Mouse (Mus musculus) lung, embryonic 15.5 days (tissue): Measurements from ENCODE around the gene Ldb1. TPM values are rescaled to one million over a fixed set of nuclear protein-coding genes. Genes with fewer than 3 reads are reported as not detected.

Experiments used
- ATAC-seq: fragments of 200-750 bp; cut with Nextera tagmentation; 2 replicates; pipeline ENCODE4 v1.8.0; 2017; ENCODE audit warnings: moderate number of reproducible peaks, borderline replicate concordance; ENCODE audit not compliant: low FRiP score, low TSS enrichment; ENCODE audit errors: extremely low read depth
- H3K27ac ChIP-seq: fragments of 300-500 bp; sonication (generic); 2 replicates; pipeline ENCODE4 v1.5.1; 2015; ENCODE audit warnings: moderate library complexity, mild to moderate bottlenecking, inconsistent platforms
- H3K27me3 ChIP-seq: fragments of 300-500 bp; sonication (generic); 2 replicates; pipeline ENCODE4 v1.6.1; 2015; ENCODE audit warnings: inconsistent platforms
- H3K36me3 ChIP-seq: fragments of 300-500 bp; sonication (generic); 2 replicates; pipeline ENCODE4 v1.6.1; 2015; ENCODE audit warnings: inconsistent platforms
- H3K4me1 ChIP-seq: fragments of 300-500 bp; sonication (generic); 2 replicates; pipeline ENCODE4 v1.6.1; 2015; ENCODE audit warnings: inconsistent platforms
- H3K4me2 ChIP-seq: fragments of 300-500 bp; sonication (generic); 2 replicates; pipeline ENCODE4 v1.6.1; 2015; ENCODE audit warnings: inconsistent platforms, mild to moderate bottlenecking, moderate library complexity
- H3K4me3 ChIP-seq: fragments of 300-500 bp; sonication (generic); 2 replicates; pipeline ENCODE4 v1.5.1; 2015; ENCODE audit warnings: mild to moderate bottlenecking, inconsistent platforms
- H3K9ac ChIP-seq: fragments of 300-500 bp; sonication (generic); 2 replicates; pipeline ENCODE4 v1.6.1; 2015; ENCODE audit warnings: inconsistent platforms
- H3K9me3 ChIP-seq: fragments of 300-500 bp; sonication (generic); 2 replicates; pipeline ENCODE4 v1.6.1; 2016; ENCODE audit warnings: inconsistent platforms
- WGBS: fragments of 180-500 bp; shearing (Covaris S2); methylation state at CpG from one replicate; pipeline ENCODE4 v1.1.7; 2015; 5-methylcytosine and 5-hydroxymethylcytosine counted together
- polyA plus RNA-seq: library from polyadenylated mRNA; unstranded; fragments of >200 nt; fragmentation: Nextera tagmentation; extraction: Ambion mirVana; gene quantifications from 2 replicates; pipeline ENCODE4 v1.2.1, GENCODE M21; 2015

Ldb1 gene
- polyA plus RNA-seq, 1 experiment from 2014 or later: 99.7 TPM

DNA sequence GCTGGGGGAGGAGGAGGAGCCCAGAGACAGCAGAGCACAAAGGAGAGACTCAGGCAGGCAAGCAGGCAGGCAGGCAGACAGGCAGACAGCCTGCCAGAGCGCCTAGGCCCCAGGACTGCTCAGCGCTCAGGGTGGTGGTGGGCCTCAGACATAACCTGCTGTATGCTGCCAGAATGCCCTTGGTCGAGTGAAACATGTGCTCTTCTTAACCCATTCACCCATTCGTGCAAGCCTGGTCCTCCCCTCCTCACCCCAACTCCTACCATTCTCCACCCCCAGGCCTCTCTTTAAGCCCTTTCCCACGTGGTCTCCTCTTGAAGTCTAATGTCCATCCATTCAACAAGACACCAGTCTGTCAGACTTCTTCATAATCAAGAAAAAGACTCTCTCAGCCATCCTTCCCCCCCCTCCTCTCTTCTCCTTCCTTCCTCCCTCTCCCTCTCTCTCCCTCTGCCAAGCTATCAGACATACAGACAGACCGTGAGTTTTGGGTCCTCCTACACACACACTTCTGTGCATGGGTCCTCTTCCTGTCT lies 2.5 kb downstream of the Ldb1 start:
- Histone ChIP-seq H3K4me1 (peaks cover 71% of the 10 kb centered on the region), H3K4me2 (peak overlapping the region; percentile 85), H3K36me3 (no peaks in the 10 kb centered on the region), H3K27ac (peak overlapping the region; percentile 99), H3K9ac (peak overlapping the region; percentile 99), H3K27me3 (no peaks in the 10 kb centered on the region), H3K4me3 (peak overlapping the region; percentile 95), H3K9me3 (no peaks in the 10 kb centered on the region)
- WGBS: under 1% methylated on average over 6 of the region's 6 CpGs
- no peak for ATAC-seq

- H3K27me3 ChIP-seq: no peaks in the 10 kb centered on the region
- H3K27ac ChIP-seq: peak overlapping the region; percentile 99
- 0% methylated on average over 12 of the region's 14 CpGs for WGBS
- peak; percentile 24 for ATAC-seq
- H3K4me2 ChIP-seq: peak overlapping the region; percentile 85
- peak overlapping the region; percentile 99 for H3K9ac ChIP-seq
- peaks cover 74% of the 10 kb centered on the region for H3K4me1 ChIP-seq
- H3K9me3 ChIP-seq: no peaks in the 10 kb centered on the region
- no peaks in the 10 kb centered on the region for H3K36me3 ChIP-seq
- H3K4me3 ChIP-seq: peak overlapping the region; percentile 95
Measured at GRCm38 (mm10) chr19:46041933-46042475, 3.0 kb downstream of the Ldb1 start.

GRCm38 (mm10) chr19:46041299-46041932 lies 3.6 kb downstream of the Ldb1 start:
- H3K4me2 ChIP-seq: peak overlapping the region; percentile 85
- H3K27ac ChIP-seq: peak overlapping the region; percentile 99
- WGBS: 8% methylated on average over 7 of the region's 7 CpGs
- peak overlapping the region; percentile 95 for H3K4me3 ChIP-seq
- H3K9ac ChIP-seq: peak overlapping the region; percentile 99
- no peaks in the 10 kb centered on the region for H3K9me3 ChIP-seq
- no peaks in the 10 kb centered on the region for H3K27me3 ChIP-seq
- H3K36me3 ChIP-seq: peaks cover 4% of the 10 kb centered on the region
- ATAC-seq: no peak
- H3K4me1 ChIP-seq: peaks cover 74% of the 10 kb centered on the region

GRCm38 (mm10) chr19:46040149-46040902 lies 4.7 kb downstream of the Ldb1 start:
- Histone ChIP-seq H3K27me3 (no peaks in the 10 kb centered on the region), H3K27ac (peak overlapping the region; percentile 99), H3K4me1 (peaks cover 67% of the 10 kb centered on the region), H3K36me3 (peaks cover 15% of the 10 kb centered on the region), H3K9me3 (no peaks in the 10 kb centered on the region), H3K4me2 (peak overlapping the region; percentile 85), H3K4me3 (peak overlapping the region; percentile 76), H3K9ac (peak overlapping the region; percentile 89)
- ATAC-seq: no peak
- 31% methylated on average over 14 of the region's 14 CpGs for WGBS

- Histone ChIP-seq H3K36me3 (peaks cover 24% of the 10 kb centered on the region), H3K9ac (peak overlapping the region; percentile 89), H3K4me2 (peak overlapping the region; percentile 85), H3K9me3 (no peaks in the 10 kb centered on the region), H3K27me3 (no peaks in the 10 kb centered on the region), H3K4me3 (peak overlapping the region; percentile 76), H3K4me1 (peaks cover 67% of the 10 kb centered on the region), H3K27ac (peak overlapping the region; percentile 99)
- WGBS: 1% methylated on average over 23 of the region's 30 CpGs
- peak; percentile 81 for ATAC-seq
Measured at GRCm38 (mm10) chr19:46039478-46039877, 5.5 kb downstream of the Ldb1 start.

- Histone ChIP-seq H3K4me3 (peak overlapping the region; percentile 76), H3K4me1 (peaks cover 62% of the 10 kb centered on the region), H3K4me2 (peak overlapping the region; percentile 85), H3K27ac (peak overlapping the region; percentile 99), H3K9ac (peak overlapping the region; percentile 89), H3K9me3 (no peaks in the 10 kb centered on the region), H3K36me3 (peaks cover 30% of the 10 kb centered on the region), H3K27me3 (no peaks in the 10 kb centered on the region)
- WGBS: 2% methylated on average over 17 of the region's 17 CpGs
- peak; percentile 20; the same call in 1 of the 2 replicates for ATAC-seq
Measured at GRCm38 (mm10) chr19:46038851-46039260, 6.2 kb downstream of the Ldb1 start.

DNA sequence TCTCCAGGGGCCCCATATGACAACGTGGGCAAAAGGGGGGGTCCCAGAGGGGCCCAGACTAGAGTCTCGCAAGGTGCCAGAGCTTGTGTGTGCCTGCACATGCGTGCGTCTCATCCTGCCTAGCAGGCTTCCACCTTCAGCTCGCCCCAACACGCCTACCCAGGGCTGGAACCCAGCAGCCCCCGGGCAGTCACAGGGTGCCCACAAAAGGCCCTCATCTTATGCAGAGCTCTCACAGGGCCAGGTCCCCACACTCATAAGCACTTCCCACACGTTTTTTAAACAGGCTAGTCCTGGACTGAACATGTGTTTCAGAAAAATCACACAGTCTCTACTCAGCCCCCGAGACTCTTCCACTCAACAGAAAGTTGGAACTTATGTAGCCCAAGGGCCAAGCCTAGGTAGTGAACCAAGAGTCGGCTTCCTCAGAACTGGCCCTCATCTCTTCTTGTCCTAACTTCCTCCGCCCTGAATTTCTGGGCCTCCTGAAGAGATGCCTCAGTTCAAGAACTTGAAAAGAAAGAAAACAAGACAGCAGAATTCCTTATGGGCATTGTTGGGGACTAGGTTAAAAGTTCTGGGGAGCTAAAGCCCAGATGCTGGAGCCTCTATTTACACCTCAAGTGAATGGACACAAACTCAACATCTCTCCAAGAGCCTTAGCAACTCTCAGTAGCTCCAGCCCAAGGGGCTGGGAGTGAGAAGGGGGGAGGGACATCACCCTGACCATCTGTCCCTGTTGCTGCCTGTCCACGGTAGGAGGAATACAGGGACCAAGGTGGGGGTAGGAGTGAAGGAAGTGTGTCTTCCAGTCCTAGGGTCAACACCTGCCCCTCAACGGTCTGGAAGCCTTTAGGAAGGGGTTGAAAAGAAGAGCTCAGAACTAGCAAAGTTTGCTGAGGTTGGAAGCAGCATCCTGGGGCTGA lies 6.8 kb downstream of the Ldb1 start:
- Histone ChIP-seq H3K27me3 (no peaks in the 10 kb centered on the region), H3K9me3 (no peaks in the 10 kb centered on the region), H3K4me3 (peak overlapping the region; percentile 76), H3K27ac (peak overlapping the region; percentile 99), H3K4me1 (peaks cover 56% of the 10 kb centered on the region), H3K9ac (peak overlapping the region; percentile 89), H3K4me2 (peak overlapping the region; percentile 85), H3K36me3 (peaks cover 36% of the 10 kb centered on the region)
- ATAC-seq: no peak
- WGBS: 1% methylated on average over 13 of the region's 13 CpGs

- peak overlapping the region; percentile 76 for H3K4me3 ChIP-seq
- H3K4me2 ChIP-seq: peak overlapping the region; percentile 85
- no peak for ATAC-seq
- peak overlapping the region; percentile 89 for H3K9ac ChIP-seq
- WGBS: 5% methylated on average over 6 of the region's 6 CpGs
- H3K9me3 ChIP-seq: no peaks in the 10 kb centered on the region
- H3K27me3 ChIP-seq: no peaks in the 10 kb centered on the region
- peaks cover 44% of the 10 kb centered on the region for H3K36me3 ChIP-seq
- H3K4me1 ChIP-seq: peaks cover 48% of the 10 kb centered on the region
- peak overlapping the region; percentile 99 for H3K27ac ChIP-seq
Measured at GRCm38 (mm10) chr19:46037243-46037924, 7.6 kb downstream of the Ldb1 start.

GRCm38 (mm10) chr19:46036477-46037242 lies 8.4 kb downstream of the Ldb1 start:
- H3K4me1 ChIP-seq: peaks cover 40% of the 10 kb centered on the region
- 66% methylated on average over 13 of the region's 13 CpGs for WGBS
- peak overlapping the region; percentile 85 for H3K4me2 ChIP-seq
- peak overlapping the region; percentile 89 for H3K9ac ChIP-seq
- ATAC-seq: no peak
- H3K27me3 ChIP-seq: no peaks in the 10 kb centered on the region
- no peaks in the 10 kb centered on the region for H3K9me3 ChIP-seq
- peak overlapping the region; percentile 76 for H3K4me3 ChIP-seq
- H3K36me3 ChIP-seq: peaks cover 52% of the 10 kb centered on the region
- peak overlapping the region; percentile 42; the same call in 1 of the 2 replicates for H3K27ac ChIP-seq

GRCm38 (mm10) chr19:46035971-46036370 lies 9.0 kb downstream of the Ldb1 start:
- Histone ChIP-seq H3K36me3 (peaks cover 56% of the 10 kb centered on the region), H3K27ac (no peak overlapping the region), H3K4me2 (no peak overlapping the region), H3K9me3 (no peaks in the 10 kb centered on the region), H3K4me1 (peaks cover 34% of the 10 kb centered on the region), H3K27me3 (no peaks in the 10 kb centered on the region), H3K4me3 (no peak overlapping the region), H3K9ac (no peak overlapping the region)
- ATAC-seq: no peak
- WGBS: 85% methylated on average over 13 of the region's 13 CpGs
